Mouse (Mus musculus): ENCODE measurements at regions not wholly inside any gene's neighbourhood (a gene's known extent, or its start where the extent isn't known, plus 50 kb on each side); places are given as distances from the start of the nearest gene placed in this dataset.

DNA sequence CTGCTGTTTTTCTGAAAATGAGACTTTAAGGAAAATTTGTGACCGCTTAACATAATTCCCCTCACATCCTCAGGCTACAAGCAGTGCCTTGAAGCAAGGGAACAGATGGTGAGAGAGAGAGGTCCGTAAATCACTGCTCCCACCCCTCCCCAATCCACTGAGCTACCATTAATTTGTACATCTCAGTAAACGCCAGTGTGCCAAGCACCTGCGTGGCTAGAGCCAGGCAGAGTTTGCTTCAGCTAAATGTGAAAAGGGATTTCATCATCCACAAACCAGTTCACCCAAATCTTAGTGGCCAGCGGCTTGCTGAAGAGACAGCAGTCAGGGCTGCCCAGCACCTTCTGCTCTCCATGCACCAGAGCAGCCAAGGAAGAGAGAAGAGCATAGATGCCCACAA is 413.5 kb downstream of the Prdm2 start:
- 17% methylated on average over 5 of the region's 5 CpGs for WGBS
- no peak overlapping the region for H3K4me2 ChIP-seq
- H3K4me1 ChIP-seq, result peaks cover 3% of the 10 kb centered on the region; the same call in 1 of the 2 replicates
- no peaks in the 10 kb centered on the region for H3K27me3 ChIP-seq
- no peaks in the 10 kb centered on the region for H3K9me3 ChIP-seq
- ATAC-seq (ENCODE audit: insufficient number of reproducible peaks, low FRiP score, low TSS enrichment, low read depth), result no peak
- no peak overlapping the region for H3K27ac ChIP-seq
- H3K36me3 ChIP-seq, result no peaks in the 10 kb centered on the region
- H3K4me3 ChIP-seq, result no peak overlapping the region
- no peak overlapping the region for H3K9ac ChIP-seq

DNA sequence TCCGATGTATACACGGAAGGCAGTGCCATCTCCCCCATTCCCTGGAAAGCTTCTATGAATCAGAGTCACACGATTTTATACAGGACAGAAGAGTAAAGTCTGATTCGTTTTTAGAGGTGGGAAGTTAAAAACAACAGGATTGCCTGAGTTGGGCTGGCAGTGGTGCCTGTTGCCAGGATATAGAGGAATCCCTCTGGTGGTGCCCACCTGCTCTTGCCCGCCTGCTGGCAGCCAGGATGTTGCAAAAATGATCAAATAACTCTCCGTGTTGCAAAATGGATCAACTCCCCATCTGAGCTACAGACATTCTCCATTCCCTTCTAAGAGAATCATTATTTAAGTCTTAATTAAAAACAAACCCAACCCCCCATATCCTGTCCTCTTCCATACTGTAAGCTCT is 414.0 kb downstream of the Prdm2 start:
- no peak overlapping the region for H3K27ac ChIP-seq
- no peak overlapping the region for H3K4me3 ChIP-seq
- H3K9ac ChIP-seq, result no peak overlapping the region
- no peaks in the 10 kb centered on the region for H3K36me3 ChIP-seq
- H3K4me2 ChIP-seq, result no peak overlapping the region
- no peaks in the 10 kb centered on the region for H3K27me3 ChIP-seq
- H3K4me1 ChIP-seq, result peaks cover 3% of the 10 kb centered on the region; the same call in 1 of the 2 replicates
- WGBS, result 64% methylated on average over 6 of the region's 6 CpGs
- H3K9me3 ChIP-seq, result no peaks in the 10 kb centered on the region
- ATAC-seq (ENCODE audit: insufficient number of reproducible peaks, low FRiP score, low TSS enrichment, low read depth), result no peak

DNA sequence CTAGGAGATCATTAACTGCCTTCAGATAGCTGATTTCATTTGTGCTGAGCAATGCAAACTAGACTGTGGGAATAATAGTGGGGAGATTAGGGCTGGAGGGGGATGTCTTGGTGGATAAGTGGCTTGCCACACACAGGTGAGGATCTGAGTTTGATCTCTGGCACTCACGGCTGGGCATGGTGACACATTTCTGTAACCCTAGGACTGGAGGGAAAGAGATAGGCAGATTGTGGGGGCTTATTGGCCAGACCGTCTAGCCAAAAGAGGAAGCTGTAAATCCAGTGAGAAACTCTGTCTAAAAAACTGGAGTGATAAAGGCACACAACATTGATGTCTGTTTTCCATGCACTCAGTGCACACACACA is 420.2 kb downstream of the Prdm2 start:
- Histone ChIP-seq H3K27ac (no peak overlapping the region), H3K4me3 (no peak overlapping the region), H3K36me3 (no peaks in the 10 kb centered on the region), H3K4me1 (no peaks in the 10 kb centered on the region), H3K9me3 (no peaks in the 10 kb centered on the region), H3K4me2 (no peak overlapping the region), H3K9ac (no peak overlapping the region), H3K27me3 (no peaks in the 10 kb centered on the region)
- WGBS, result 41% methylated on average over 2 of the region's 2 CpGs
- no peak for ATAC-seq (ENCODE audit: insufficient number of reproducible peaks, low FRiP score, low TSS enrichment, low read depth)

DNA sequence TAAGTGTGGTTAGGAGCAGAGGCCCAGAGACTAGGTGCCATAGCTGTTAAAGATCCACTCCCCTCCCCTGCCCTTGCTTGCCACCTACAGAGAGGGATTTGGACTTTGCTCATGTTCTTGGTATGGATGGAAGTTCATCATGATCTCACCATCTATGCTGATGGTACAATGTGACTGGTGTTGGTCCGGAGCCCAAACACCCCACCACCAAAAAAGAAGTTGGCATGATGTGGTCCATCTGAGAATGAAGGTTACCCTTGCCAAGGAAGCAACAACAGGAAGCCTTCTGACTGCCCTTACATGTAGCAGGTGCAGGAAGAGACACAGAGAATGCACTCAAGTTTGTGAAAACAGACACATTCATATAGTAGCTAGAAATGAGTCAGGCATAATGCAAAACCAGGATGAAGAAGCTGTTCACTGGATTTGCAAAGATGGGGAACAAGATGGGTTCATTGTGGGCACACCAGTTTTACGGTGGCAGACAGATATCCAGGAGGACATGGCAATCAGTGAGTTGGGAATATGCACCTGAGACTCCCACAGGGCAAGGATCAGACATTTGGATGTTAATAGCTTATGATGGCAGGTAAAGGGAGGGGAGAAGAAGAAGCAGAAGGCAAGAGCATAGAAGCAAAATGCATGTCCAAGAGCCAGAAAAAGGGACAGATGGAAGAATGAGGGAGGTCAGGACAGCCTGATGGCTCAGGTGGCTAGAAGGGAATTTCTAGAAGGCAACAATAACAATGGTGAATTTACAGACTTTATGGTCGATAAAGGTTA is 420.8 kb downstream of the Prdm2 start:
- no peak for ATAC-seq (ENCODE audit: insufficient number of reproducible peaks, low FRiP score, low TSS enrichment, low read depth)
- Histone ChIP-seq H3K4me1 (no peaks in the 10 kb centered on the region), H3K9ac (no peak overlapping the region), H3K9me3 (no peaks in the 10 kb centered on the region), H3K4me2 (no peak overlapping the region), H3K27me3 (no peaks in the 10 kb centered on the region), H3K36me3 (no peaks in the 10 kb centered on the region), H3K4me3 (no peak overlapping the region), H3K27ac (no peak overlapping the region)
- WGBS, result 86% methylated on average over 3 of the region's 3 CpGs

DNA sequence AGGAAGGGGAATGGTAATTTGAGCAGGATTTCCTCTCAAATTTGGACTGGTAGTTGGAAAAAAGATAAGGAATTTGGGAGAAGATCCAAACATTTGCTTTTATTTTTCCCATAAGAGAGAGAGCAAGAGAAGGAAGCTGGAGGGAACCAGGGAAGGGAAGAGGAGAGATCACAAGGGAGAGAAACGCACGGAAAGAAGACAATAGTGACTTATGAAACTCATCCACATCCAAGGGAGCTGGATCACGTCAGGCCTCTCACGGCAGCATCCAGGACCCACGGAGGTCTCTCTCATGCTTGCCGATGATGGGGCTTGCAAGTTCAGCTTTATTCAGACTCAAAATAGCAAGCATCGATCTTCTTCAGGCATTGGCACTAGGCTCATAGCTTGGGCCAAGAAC is 423.7 kb downstream of the Prdm2 start:
- WGBS, result 74% methylated on average over 7 of the region's 7 CpGs
- H3K36me3 ChIP-seq, result no peaks in the 10 kb centered on the region
- no peak overlapping the region for H3K9ac ChIP-seq
- no peaks in the 10 kb centered on the region for H3K9me3 ChIP-seq
- H3K4me1 ChIP-seq, result no peaks in the 10 kb centered on the region
- no peak overlapping the region for H3K4me2 ChIP-seq
- no peaks in the 10 kb centered on the region for H3K27me3 ChIP-seq
- no peak for ATAC-seq (ENCODE audit: insufficient number of reproducible peaks, low FRiP score, low TSS enrichment, low read depth)
- no peak overlapping the region for H3K27ac ChIP-seq
- H3K4me3 ChIP-seq, result no peak overlapping the region

DNA sequence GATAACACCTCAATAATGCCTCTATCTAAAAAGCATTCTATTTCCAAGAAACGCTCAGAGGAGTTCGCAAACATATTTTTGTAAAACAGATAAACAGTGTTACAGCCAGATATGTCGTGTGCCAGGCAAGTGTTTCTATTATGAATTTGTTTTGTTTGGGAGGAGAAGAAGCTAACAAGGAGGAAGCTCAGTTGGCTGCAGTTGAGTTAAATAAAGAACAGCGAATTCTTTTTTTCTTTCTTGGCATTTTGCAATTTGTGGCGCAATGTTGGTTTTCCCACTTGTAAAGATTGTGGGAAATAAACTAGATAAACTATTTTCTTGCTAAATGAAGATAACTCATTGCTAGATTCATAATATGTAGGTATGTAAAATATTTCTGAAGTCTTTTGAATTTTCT is 427.4 kb downstream of the Prdm2 start:
- no peaks in the 10 kb centered on the region for H3K36me3 ChIP-seq
- WGBS, result 90% methylated on average over 5 of the region's 5 CpGs
- H3K4me3 ChIP-seq, result no peak overlapping the region
- no peak for ATAC-seq (ENCODE audit: insufficient number of reproducible peaks, low FRiP score, low TSS enrichment, low read depth)
- H3K9ac ChIP-seq, result no peak overlapping the region
- H3K27me3 ChIP-seq, result no peaks in the 10 kb centered on the region
- H3K4me1 ChIP-seq, result no peaks in the 10 kb centered on the region
- H3K9me3 ChIP-seq, result no peaks in the 10 kb centered on the region
- H3K4me2 ChIP-seq, result no peak overlapping the region
- no peak overlapping the region for H3K27ac ChIP-seq

DNA sequence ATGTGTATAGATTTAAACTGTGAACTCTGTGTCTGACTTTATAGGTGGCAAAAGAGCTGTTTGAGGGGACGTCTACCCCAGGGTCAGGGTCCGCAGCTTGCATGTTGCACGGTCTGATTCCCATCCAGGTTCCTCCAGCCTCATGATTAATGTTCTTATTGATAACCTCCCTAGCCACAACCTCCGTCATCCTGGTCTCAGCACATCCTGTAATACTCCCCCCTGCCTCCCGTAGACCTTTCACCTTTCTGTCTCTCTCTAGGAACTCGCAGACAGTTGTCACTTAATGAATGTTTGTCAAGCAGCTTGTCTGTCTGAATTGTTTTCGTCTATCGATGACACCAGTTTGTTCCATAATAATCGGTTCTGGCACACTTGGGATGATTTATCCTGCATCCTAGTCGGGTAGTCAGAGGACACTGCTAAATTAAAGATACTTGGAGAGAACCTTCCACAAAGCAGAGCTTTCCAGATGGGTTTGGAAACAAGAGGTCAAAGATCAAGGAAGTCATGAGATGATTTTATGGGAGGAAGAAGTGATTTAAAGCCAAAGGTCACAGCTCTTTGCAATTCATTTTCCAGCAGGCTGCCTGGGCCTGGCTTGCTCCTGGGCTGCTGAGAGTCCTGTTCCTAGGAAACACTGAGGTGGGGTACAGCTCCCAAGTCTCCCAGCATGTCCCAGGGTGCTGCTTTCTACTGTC is 435.9 kb downstream of the Prdm2 start:
- Histone ChIP-seq H3K4me3 (no peak overlapping the region), H3K4me1 (peaks cover 12% of the 10 kb centered on the region), H3K27me3 (peaks cover 2% of the 10 kb centered on the region; the same call in 1 of the 2 replicates), H3K27ac (no peak overlapping the region), H3K36me3 (no peaks in the 10 kb centered on the region), H3K4me2 (no peak overlapping the region), H3K9me3 (no peaks in the 10 kb centered on the region), H3K9ac (no peak overlapping the region)
- ATAC-seq (ENCODE audit: insufficient number of reproducible peaks, low FRiP score, low TSS enrichment, low read depth), result no peak
- WGBS, result 21% methylated on average over 10 of the region's 10 CpGs

DNA sequence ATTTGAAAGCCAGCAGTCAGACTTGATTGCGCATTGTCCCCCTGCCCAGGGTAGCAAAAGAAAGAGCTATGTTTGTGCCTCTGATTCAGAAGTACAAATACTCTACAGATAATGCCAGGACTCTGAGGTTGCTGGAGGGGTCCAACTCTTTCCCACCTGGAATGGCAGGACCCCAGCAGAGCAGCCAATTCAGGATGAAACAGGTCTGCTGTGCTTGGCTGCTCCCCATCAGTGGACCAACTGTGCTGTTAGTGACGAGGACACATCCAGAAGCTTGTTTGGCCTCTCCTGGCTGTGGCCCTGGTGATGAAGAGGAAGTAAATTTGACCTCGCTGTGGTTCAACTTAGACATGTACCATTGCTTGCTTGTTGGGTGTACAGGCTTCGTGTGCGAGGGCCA is 437.8 kb downstream of the Prdm2 start:
- Histone ChIP-seq H3K27me3 (peaks cover 8% of the 10 kb centered on the region; the same call in 1 of the 2 replicates), H3K4me3 (no peak overlapping the region), H3K36me3 (no peaks in the 10 kb centered on the region), H3K4me2 (no peak overlapping the region), H3K27ac (no peak overlapping the region), H3K4me1 (peaks cover 15% of the 10 kb centered on the region), H3K9me3 (no peaks in the 10 kb centered on the region), H3K9ac (no peak overlapping the region)
- WGBS, result 92% methylated on average over 5 of the region's 5 CpGs
- ATAC-seq (ENCODE audit: insufficient number of reproducible peaks, low FRiP score, low TSS enrichment, low read depth), result no peak

DNA sequence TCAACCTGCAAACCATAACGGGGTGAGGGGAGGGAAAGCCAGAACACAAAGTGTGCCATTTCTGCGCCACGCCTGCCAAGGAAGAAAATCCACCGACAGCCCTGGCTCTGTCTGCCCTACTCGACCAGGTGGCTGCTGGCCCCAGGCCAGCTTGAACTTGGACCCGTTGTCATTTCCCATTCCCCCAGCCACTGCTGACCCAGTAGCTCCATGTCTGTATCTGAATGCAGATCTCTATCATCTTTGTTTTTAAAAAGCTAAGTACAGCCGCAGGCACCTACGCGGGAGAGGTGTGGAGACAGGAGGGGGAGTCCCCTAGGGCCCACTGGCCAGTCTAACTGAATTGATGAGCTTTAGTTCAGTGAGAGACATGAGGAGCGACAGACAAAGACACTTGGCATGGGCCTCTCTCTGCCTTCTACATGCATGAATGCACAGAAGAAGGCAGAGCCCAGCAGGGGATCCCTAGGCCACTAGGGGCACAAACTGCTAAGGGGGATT is 439.1 kb downstream of the Prdm2 start:
- WGBS, result 43% methylated on average over 10 of the region's 10 CpGs
- Histone ChIP-seq H3K4me3 (no peak overlapping the region), H3K9me3 (no peaks in the 10 kb centered on the region), H3K4me2 (0 out of 2 replicates have a peak overlapping the region, but pooled peaks have one; percentile 0), H3K9ac (no peak overlapping the region), H3K27me3 (peaks cover 8% of the 10 kb centered on the region; the same call in 1 of the 2 replicates), H3K36me3 (no peaks in the 10 kb centered on the region), H3K4me1 (peaks cover 15% of the 10 kb centered on the region), H3K27ac (no peak overlapping the region)
- ATAC-seq (ENCODE audit: insufficient number of reproducible peaks, low FRiP score, low TSS enrichment, low read depth), result no peak

DNA sequence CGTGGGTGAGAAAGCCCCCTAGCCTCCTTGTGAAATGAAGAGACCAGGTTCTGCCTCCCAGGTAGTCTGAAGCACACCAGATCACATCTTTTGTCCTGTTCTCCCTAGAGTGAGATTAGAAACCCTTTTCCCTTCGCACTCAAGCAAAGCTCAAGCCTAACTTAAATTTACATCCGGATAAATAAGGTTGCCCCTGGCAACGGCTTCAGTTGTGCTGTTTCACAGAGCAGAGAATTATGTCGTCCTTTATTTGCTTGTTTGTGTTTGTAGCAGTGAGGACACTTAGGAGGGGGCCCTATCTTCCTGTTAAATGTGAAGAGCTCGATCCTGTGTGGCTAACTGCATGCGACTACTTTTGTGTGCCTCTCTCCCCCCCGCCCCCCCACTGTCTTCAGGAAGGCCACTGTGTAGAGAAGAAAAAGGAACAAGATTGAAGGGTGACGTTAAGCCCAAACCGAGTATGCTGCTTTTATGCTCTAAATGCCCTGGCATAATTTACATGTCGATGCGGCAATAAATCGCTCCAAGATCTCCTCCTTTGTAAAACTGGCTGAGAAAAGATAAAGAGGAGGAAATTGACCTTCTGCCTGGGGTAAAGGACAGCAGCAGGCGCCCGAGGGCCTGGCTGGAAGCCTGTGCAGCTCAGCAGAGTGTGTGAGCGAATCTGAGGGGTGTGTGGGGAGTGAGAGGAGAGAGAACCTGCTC is 439.9 kb downstream of the Prdm2 start:
- no peak overlapping the region for H3K27ac ChIP-seq

DNA sequence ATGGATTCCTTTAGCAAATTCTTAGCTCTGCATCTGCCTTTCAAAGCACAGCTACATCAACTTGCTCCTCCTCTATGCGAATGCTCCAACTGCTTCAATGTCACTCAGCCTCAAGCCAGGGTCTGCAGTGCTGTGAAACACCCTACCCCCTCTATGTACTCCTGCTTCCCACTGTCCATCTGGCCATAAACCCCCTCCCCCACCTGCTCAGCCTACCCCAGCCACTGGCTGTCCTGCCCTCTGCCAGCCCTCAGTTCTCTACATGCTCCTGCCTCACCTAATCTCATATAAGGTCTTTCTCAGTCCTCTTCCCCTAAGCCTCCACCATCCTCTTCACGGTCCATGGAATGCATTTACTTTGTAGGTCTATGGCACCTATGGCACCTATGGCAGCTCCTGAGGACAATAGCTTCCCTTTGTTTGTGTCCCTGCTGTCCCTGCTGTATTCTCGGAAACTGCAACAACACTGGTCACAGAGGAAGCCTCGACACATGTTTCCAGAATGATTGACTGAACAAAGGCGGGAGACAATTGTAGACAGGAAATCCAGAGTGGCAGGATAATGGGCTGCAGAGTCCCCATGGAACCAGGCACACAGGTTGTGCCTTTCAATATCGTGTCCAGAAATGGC is 441.2 kb downstream of the Prdm2 start:
- WGBS, result 47% methylated on average over 6 of the region's 6 CpGs
- Histone ChIP-seq H3K9me3 (no peaks in the 10 kb centered on the region), H3K4me1 (peaks cover 27% of the 10 kb centered on the region), H3K27me3 (peaks cover 8% of the 10 kb centered on the region; the same call in 1 of the 2 replicates), H3K27ac (no peak overlapping the region), H3K4me3 (no peak overlapping the region), H3K36me3 (no peaks in the 10 kb centered on the region), H3K4me2 (no peak overlapping the region), H3K9ac (no peak overlapping the region)
- no peak for ATAC-seq (ENCODE audit: insufficient number of reproducible peaks, low FRiP score, low TSS enrichment, low read depth)

More for the DNA sequence above, 439.9 kb downstream of the Prdm2 start:
- no peak overlapping the region for H3K9ac ChIP-seq
- 0 out of 2 replicates have a peak overlapping the region, but pooled peaks have one; percentile 0 for H3K4me2 ChIP-seq
- peaks cover 21% of the 10 kb centered on the region for H3K4me1 ChIP-seq
- peaks cover 8% of the 10 kb centered on the region; the same call in 1 of the 2 replicates for H3K27me3 ChIP-seq
- no peak for ATAC-seq (ENCODE audit: insufficient number of reproducible peaks, low FRiP score, low TSS enrichment, low read depth)
- H3K36me3 ChIP-seq, result no peaks in the 10 kb centered on the region
- no peak overlapping the region for H3K4me3 ChIP-seq
- no peaks in the 10 kb centered on the region for H3K9me3 ChIP-seq
- WGBS, result 13% methylated on average over 16 of the region's 16 CpGs

All from limb, embryonic 15.5 days (tissue).